Mouse (Mus musculus) right cerebral cortex, postnatal 10 days (tissue): ENCODE data around the gene Atp1a4.

Experiments
- DNase-seq, 2 experiments: peaks; one replicate each; pipeline ENCODE4 v3.0.0; 2021; ENCODE audit warnings: low spot score in 2 of 2

Atp1a4 gene

GRCm38 (mm10) chr1:172258314-172258713 is at the start of gene Atp1a4:
Gene Atp1a4 (minus strand): TSS chr1:172258414.
- no peak for DNase-seq

GRCm38 (mm10) chr1:172307936-172308335 is 49.7 kb upstream of the Atp1a4 start:
- DNase-seq = peak; percentile 41 to 57

- no peak for DNase-seq
Observed at GRCm38 (mm10) chr1:172306885-172307284, 48.7 kb upstream of the Atp1a4 start.

- DNase-seq = no peak
Observed at GRCm38 (mm10) chr1:172306196-172306595, 48.0 kb upstream of the Atp1a4 start.

GRCm38 (mm10) chr1:172305635-172306034 is 47.4 kb upstream of the Atp1a4 start:
- DNase-seq = no peak

- DNase-seq = no peak
Observed at GRCm38 (mm10) chr1:172305153-172305552, 46.9 kb upstream of the Atp1a4 start.

GRCm38 (mm10) chr1:172304443-172304842 is 46.2 kb upstream of the Atp1a4 start:
- DNase-seq = no peak

- no peak for DNase-seq
Observed at GRCm38 (mm10) chr1:172302851-172303250, 44.6 kb upstream of the Atp1a4 start.

- no peak for DNase-seq
Observed at GRCm38 (mm10) chr1:172302311-172302710, 44.1 kb upstream of the Atp1a4 start.

- DNase-seq = no peak
Observed at GRCm38 (mm10) chr1:172301180-172301579, 43.0 kb upstream of the Atp1a4 start.

GRCm38 (mm10) chr1:172300247-172300646 is 42.0 kb upstream of the Atp1a4 start:
- peak in 1 of 2 experiments; percentile 67 for DNase-seq

GRCm38 (mm10) chr1:172299528-172299927 is 41.3 kb upstream of the Atp1a4 start:
- DNase-seq = peak; percentile 68 to 73

GRCm38 (mm10) chr1:172297611-172298537 is 39.7 kb upstream of the Atp1a4 start, which contains the start of gene Atp1a2:
Gene Atp1a2 (minus strand): TSS chr1:172298064.
- peak; percentile 81 to 87 for DNase-seq

- no peak for DNase-seq
Observed at GRCm38 (mm10) chr1:172296816-172297510, 38.7 kb upstream of the Atp1a4 start.

GRCm38 (mm10) chr1:172295751-172296197 is 37.6 kb upstream of the Atp1a4 start:
- peak; percentile 84 to 87 for DNase-seq

- no peak for DNase-seq
Observed at GRCm38 (mm10) chr1:172293449-172293848, 35.2 kb upstream of the Atp1a4 start.

- no peak for DNase-seq
Observed at GRCm38 (mm10) chr1:172292880-172293279, 34.7 kb upstream of the Atp1a4 start.

- DNase-seq = no peak
Observed at GRCm38 (mm10) chr1:172289617-172289946, 31.4 kb upstream of the Atp1a4 start.

GRCm38 (mm10) chr1:172288900-172289616 is 30.8 kb upstream of the Atp1a4 start:
- no peak for DNase-seq

- DNase-seq = no peak
Observed at GRCm38 (mm10) chr1:172286740-172287139, 28.5 kb upstream of the Atp1a4 start.

- no peak for DNase-seq
Observed at GRCm38 (mm10) chr1:172284221-172284620, 26.0 kb upstream of the Atp1a4 start.

- DNase-seq = no peak
Observed at GRCm38 (mm10) chr1:172283073-172283472, 24.9 kb upstream of the Atp1a4 start.
